11 mouse cellular contexts compared by ENCODE assay signal in the genomic region with DNA sequence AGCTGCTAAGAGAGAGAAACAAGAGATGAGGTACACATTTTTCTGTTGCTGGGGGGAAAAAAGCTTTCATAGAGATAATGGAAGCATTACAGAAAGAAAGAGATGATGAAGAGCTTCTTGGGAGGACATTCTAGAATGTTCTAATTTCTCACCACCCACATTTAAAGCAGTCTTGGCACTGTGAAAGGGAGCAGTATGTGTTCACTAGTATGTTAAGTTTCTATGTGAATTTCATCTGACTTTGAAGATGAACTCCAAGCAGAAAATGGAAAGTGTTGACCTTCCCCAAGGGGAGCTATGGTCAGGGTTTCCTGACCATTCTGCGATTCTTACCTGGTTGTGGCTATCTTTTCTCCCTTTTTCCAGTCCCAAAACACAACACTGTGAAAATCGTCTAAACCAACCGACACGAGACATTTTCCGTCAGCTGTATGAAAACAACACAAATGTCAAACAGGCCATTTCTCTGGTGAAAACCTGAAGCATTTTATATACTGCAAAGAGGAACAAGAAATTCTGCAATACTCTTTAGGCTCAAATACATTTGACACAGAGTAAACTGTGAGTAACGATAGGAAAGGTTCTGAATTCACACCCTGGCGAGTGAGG. TPM values are rescaled to one million over a fixed set of nuclear protein-coding genes. Genes with fewer than 3 reads are reported as not detected.
DNase-seq lines count a peak whose midpoint lies in the region; ATAC-seq and TF ChIP-seq lines count a peak whose summit lies in the region.
"Had no signal": no experiment of that assay in that cellular context is flagged by ENCODE, and none has a peak within 500 bp of the region (broad histone marks: within the 10 kb centered on the region; RNA-seq: fewer than 3 reads in every experiment).

No protein-coding gene starts in this region.

- no peak for TF ChIP-seq POLR2A in bone marrow macrophage, adult 2 months (IDR thresholded peaks at IDR 0.05; ENCODE audit: borderline replicate concordance, low read depth, low read length)
- no peak for TF ChIP-seq POLR2A in cortical plate, adult 2 months (IDR thresholded peaks at IDR 0.05; ENCODE audit: extremely low read depth, insufficient read depth, low read length)

- WGBS in heart, embryonic 13.5 days: 83% methylated on average over 7 of the region's 7 CpGs

- intact Hi-C loops in heart, postnatal 25 days (cut with DNase I): no loop called here

- H3K36me3 ChIP-seq in heart, embryonic 13.5 days: no peaks in the 10 kb centered on the region
- H3K36me3 ChIP-seq: hindbrain, embryonic 10.5 days; lung, embryonic 15.5 days; midbrain, embryonic 13.5 days had no signal

- ATAC-seq in heart, embryonic 13.5 days (ENCODE audit: extremely low read depth, insufficient number of reproducible peaks, low FRiP score, low TSS enrichment): no peak
- 0 out of 2 replicates have a peak, but pooled peaks have one; percentile 1 for ATAC-seq in megakaryocyte, adult 5-6 weeks (ENCODE audit: poor library complexity, severe bottlenecking)
- ATAC-seq: midbrain, embryonic 13.5 days; Patski had no signal

- peaks cover 45% of the 10 kb centered on the region for H3K4me1 ChIP-seq in heart, embryonic 13.5 days
- H3K4me1 ChIP-seq in bone marrow macrophage, adult 2 months (ENCODE audit: control insufficient read depth, insufficient read depth, low read length): peaks cover 39% of the 10 kb centered on the region
- H3K4me1 ChIP-seq in cortical plate, adult 2 months (ENCODE audit: control insufficient read depth, insufficient read depth, low read length): peaks cover 13% of the 10 kb centered on the region
- H3K4me1 ChIP-seq: hindbrain, embryonic 10.5 days; lung, embryonic 15.5 days; midbrain, embryonic 13.5 days had no signal

- peak overlapping the region; percentile 42; the same call in 1 of the 2 replicates for H3K4me2 ChIP-seq in heart, embryonic 13.5 days
- H3K4me2 ChIP-seq: lung, embryonic 15.5 days; midbrain, embryonic 13.5 days had no signal

- no peak for DNase-seq in heart, postnatal 25 days (ENCODE audit: low spot score)
- DNase-seq in layer of hippocampus, postnatal 14 days (ENCODE audit: low spot score in 2 of 2): no peak
- no peak for DNase-seq in ovary, adult 18-20 months (ENCODE audit: low spot score)

- TF ChIP-seq CTCF in bone marrow macrophage, adult 2 months (IDR thresholded peaks at IDR 0.05; ENCODE audit: low read depth, low read length): no peak
- TF ChIP-seq CTCF in cortical plate, adult 2 months (IDR thresholded peaks at IDR 0.05; ENCODE audit: extremely low read depth, insufficient read depth, low read length): no peak

- H3K27ac ChIP-seq in heart, embryonic 13.5 days (replicated peaks): peak overlapping the region; percentile 89
- peak overlapping the region; percentile 97 for H3K27ac ChIP-seq in bone marrow macrophage, adult 2 months (ENCODE audit: insufficient read depth, low read depth, low read length)
- peak overlapping the region; percentile 95 for H3K27ac ChIP-seq in cortical plate, adult 2 months (ENCODE audit: insufficient read depth, low read length)
- H3K27ac ChIP-seq: hindbrain, embryonic 10.5 days; lung, embryonic 15.5 days; midbrain, embryonic 13.5 days had no signal

- H3K9ac ChIP-seq in heart, embryonic 13.5 days: no peak overlapping the region
- H3K9ac ChIP-seq: lung, embryonic 15.5 days; midbrain, embryonic 13.5 days had no signal

- no peaks in the 10 kb centered on the region for H3K27me3 ChIP-seq in heart, embryonic 13.5 days (replicated peaks)
- H3K27me3 ChIP-seq: lung, embryonic 15.5 days; midbrain, embryonic 13.5 days; Patski had no signal

- H3K4me3 ChIP-seq in heart, embryonic 13.5 days: no peak overlapping the region
- H3K4me3 ChIP-seq in bone marrow macrophage, adult 2 months (ENCODE audit: insufficient read depth, low read length): peak overlapping the region; percentile 39
- H3K4me3 ChIP-seq in cortical plate, adult 2 months (ENCODE audit: insufficient read depth, low read length): no peak overlapping the region
- H3K4me3 ChIP-seq: hindbrain, embryonic 10.5 days; lung, embryonic 15.5 days; midbrain, embryonic 13.5 days had no signal

- no peaks in the 10 kb centered on the region for H3K9me3 ChIP-seq in heart, embryonic 13.5 days
- H3K9me3 ChIP-seq: hindbrain, embryonic 10.5 days; lung, embryonic 15.5 days; midbrain, embryonic 13.5 days had no signal

RNA-seq across cellular contexts. Expression of a gene that starts 16.4 kb away (rescaled TPM):
- 0.19 and 0.23 TPM in 2 replicates for polyA plus RNA-seq in heart, embryonic 13.5 days (2015; fragmentation: Nextera tagmentation; extraction: Ambion mirVana)
- 1 to 10 TPM; 1.8 to 2.3 TPM for total RNA-seq in heart, postnatal 25 days (2021)
- 0.70 TPM in 1 of 2 replicates, not detected in the other for polyA plus RNA-seq in bone marrow macrophage, adult 2 months (2012; ENCODE audit: insufficient read depth, insufficient read length, missing spikeins)
- polyA plus RNA-seq in cortical plate, adult 2 months (2012; rRNA removed): 0.90 and 1.2 TPM in 2 replicates
- total RNA-seq in megakaryocyte, adult 5-6 weeks (2015): 0.09 TPM in 1 of 2 replicates, not detected in the other
- total RNA-seq in megakaryocyte, adult 5-6 weeks (2017): 0.28 and 0.29 TPM in 2 replicates
- total RNA-seq in layer of hippocampus, postnatal 14 days (2021): 1 to 10 TPM; 2.3 to 3.1 TPM
